Mouse (Mus musculus) right cerebral cortex, adult 2 months (tissue): ENCODE measurements around the gene Idua.

Source experiments
- DNase-seq, 2 experiments: peaks; one replicate each; pipeline ENCODE4 v3.0.0; 2021 to 2022; ENCODE audit warnings: low spot score in 2 of 2

Gene Idua

DNA sequence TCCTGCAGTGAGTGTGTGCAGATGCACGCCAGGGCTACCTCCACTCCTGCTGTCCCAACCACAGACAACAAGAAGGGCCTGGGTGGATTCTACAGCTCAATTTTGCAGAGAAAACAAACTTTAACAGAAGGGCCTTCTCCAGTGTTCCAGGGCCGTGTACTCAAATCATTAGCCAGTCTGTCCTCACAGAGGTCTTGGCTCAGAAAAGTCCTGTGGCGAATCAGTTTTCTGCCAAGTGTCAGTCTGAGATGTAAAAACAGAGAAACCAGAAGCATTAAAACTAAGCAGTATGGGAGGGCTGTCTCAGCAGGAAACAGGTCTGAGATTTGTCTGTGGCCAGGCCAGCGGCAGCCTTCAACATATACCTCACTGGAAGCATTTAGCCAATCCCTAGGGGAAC lies 57.9 kb downstream of the Idua start:
- DNase-seq: no peak

DNA sequence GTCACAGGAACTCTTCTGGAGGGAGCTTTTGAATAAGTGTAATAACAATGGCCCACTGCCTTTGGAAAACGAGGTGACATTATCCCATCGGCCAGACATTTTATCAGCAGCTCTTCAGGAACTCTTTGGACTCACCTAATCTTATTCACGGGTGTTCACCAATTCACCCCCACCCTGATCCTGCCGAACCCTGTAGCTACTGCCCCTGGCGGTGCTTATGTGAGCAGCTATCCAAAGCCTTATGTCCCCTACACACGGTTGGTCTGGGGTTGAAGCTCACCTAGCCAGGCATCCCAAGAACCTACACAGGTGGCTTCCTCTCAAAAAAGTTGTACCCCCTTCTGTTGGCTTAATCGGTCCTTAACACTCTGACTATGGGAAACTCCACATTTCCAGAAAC lies 59.6 kb downstream of the Idua start:
- DNase-seq: no peak

GRCm38 (mm10) chr5:108724006-108724405 lies 63.9 kb downstream of the Idua start:
- no peak for DNase-seq

DNA sequence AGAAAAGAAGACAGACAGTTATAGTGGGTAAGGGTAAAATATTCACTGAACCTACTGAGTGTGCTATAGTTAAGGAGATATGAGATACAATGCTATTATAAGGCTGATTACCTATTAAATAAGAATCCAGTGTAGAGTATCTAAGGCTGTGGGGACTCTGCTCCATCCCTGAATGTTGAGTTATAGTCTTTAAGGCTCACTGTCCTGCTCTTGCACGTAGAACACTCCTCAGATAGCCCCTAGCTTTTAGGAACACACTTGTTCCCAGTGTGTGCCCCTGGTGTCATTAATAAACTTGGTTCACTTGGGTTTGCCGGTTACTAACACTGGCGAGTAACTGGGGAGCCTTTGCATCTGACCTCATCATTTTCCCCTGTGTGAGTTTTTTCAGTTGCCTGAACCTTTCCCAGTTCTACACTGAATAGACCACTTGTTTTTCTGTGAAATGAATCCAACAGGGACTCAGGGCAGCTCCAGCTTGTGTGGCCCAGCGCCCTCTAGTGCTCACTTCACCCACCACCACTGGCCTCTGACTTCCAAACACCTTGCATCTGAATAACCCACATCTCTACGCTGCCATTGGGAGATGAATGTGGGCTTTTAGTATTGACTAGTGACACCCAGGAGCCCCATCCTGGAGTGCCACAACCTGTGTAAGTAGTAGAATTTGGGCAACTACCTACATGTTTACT lies 66.6 kb downstream of the Idua start:
- DNase-seq: peak; percentile 78 to 82

- no peak for DNase-seq
Observed at GRCm38 (mm10) chr5:108727425-108727824, 67.3 kb downstream of the Idua start.
